Mouse (Mus musculus) embryonic fibroblast, embryonic 13.5 days (primary cell): ENCODE data around the gene Npc2.

ENCODE experiments used
- CTCF ChIP-seq: IDR thresholded peaks from 2 replicates; pipeline ENCODE4 v1.5.1; 2011; ENCODE audit warnings: mild to moderate bottlenecking, control low read depth, low read length, moderate library complexity, borderline replicate concordance; ENCODE audit not compliant: insufficient read depth
- POLR2A ChIP-seq: IDR thresholded peaks from 2 replicates; pipeline ENCODE4 v1.6.1; 2011; ENCODE audit warnings: low read depth, mild to moderate bottlenecking, control low read depth, low read length, moderate library complexity

GRCm38 (mm10) chr12:84769624-84770023 is 3.3 kb downstream of the Npc2 start:
- TF ChIP-seq CTCF (no peak), POLR2A (no peak)
